Mouse (Mus musculus): ENCODE data around the gene Diaph3.

DNA sequence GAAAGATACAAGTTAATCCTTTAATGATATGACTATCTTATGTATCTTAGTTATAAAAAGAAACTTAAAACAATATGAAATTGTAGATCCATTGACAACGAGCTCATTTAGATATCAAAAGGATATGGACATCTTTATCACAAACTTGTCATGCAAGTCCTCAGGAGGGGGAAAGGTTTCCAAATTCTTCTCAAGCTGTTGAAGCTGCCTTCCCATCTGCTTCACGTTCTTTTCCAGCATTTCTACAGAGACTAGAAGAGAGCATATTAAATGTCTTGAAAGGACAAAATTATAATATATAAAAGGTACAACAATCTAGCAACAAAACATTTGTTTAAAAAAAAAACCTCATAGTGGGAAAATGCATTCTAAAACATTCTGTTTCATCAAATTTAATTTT lies 306.2 kb downstream of the Diaph3 start:
- no peak for TF ChIP-seq CTCF (IDR thresholded peaks at IDR 0.05; ENCODE audit: low read depth)
- TF ChIP-seq EP300 (IDR thresholded peaks at IDR 0.05; ENCODE audit: low read depth): no peak
